Mouse (Mus musculus) macrophage (primary cell): ENCODE measurements around the gene Preb. TPM values are rescaled to one million over a fixed set of nuclear protein-coding genes. Genes with fewer than 3 reads are reported as not detected.

Experiments
- H3K27ac ChIP-seq: fragments of 350-480 bp; formaldehyde crosslinking; 2 replicates; pipeline ENCODE4 v1.9.0; 2021
- H3K36me3 ChIP-seq: fragments of 350-480 bp; formaldehyde crosslinking; 2 replicates; pipeline ENCODE4 v1.9.0; 2021; ENCODE audit errors: inconsistent target
- H3K4me3 ChIP-seq: fragments of 350-480 bp; formaldehyde crosslinking; 2 replicates; pipeline ENCODE4 v1.9.0; 2021; ENCODE audit errors: inconsistent target
- H3K79me2 ChIP-seq: fragments of 350-480 bp; formaldehyde crosslinking; 2 replicates; pipeline ENCODE4 v1.9.0; 2021; ENCODE audit errors: inconsistent target
- WGBS: methylation state at CpG from one replicate; pipeline ENCODE4 v1.1.7; 2026; ENCODE audit warnings: inconsistent platforms; ENCODE audit not compliant: missing documents; 5-methylcytosine and 5-hydroxymethylcytosine counted together
- polyA plus RNA-seq: library from polyadenylated mRNA; stranded (reverse); fragments of 250-400 nt; gene quantifications from 3 replicates; pipeline ENCODE4 v1.2.4, GENCODE M21; 2018; ENCODE audit warnings: inconsistent platforms

Preb gene
- polyA plus RNA-seq, 1 experiment from 2014 or later: 71.0 TPM

DNA sequence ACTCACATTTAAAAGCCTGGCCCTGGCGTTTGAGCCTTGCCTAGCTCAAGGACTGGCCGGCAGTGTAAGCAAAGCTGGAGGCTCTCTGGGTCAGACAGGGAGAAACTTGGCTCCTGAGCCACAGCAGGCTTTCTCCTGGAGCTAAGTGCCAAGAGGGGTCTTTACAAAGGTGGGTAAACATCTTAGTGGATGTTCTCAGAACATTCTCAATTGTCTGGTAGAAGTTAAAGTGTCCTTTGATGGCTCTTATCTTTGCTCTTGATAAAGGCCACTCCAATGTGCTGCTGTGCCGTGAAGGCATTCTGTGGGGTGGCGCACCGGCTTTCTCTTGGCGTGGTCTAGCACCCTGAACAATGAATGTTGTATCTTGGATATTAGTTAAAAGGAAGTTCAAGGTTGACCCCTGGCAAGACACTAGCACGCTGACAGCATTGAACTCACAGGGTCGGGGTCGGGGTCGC lies 37.5 kb downstream of the Preb start:
- H3K27ac ChIP-seq: no peak overlapping the region
- no peak overlapping the region for H3K4me3 ChIP-seq
- WGBS: 77% methylated on average over 9 of the region's 10 CpGs
- H3K79me2 ChIP-seq: peaks cover 16% of the 10 kb centered on the region; the same call in 1 of the 2 replicates
- H3K36me3 ChIP-seq: peaks cover 24% of the 10 kb centered on the region; the same call in 1 of the 2 replicates

DNA sequence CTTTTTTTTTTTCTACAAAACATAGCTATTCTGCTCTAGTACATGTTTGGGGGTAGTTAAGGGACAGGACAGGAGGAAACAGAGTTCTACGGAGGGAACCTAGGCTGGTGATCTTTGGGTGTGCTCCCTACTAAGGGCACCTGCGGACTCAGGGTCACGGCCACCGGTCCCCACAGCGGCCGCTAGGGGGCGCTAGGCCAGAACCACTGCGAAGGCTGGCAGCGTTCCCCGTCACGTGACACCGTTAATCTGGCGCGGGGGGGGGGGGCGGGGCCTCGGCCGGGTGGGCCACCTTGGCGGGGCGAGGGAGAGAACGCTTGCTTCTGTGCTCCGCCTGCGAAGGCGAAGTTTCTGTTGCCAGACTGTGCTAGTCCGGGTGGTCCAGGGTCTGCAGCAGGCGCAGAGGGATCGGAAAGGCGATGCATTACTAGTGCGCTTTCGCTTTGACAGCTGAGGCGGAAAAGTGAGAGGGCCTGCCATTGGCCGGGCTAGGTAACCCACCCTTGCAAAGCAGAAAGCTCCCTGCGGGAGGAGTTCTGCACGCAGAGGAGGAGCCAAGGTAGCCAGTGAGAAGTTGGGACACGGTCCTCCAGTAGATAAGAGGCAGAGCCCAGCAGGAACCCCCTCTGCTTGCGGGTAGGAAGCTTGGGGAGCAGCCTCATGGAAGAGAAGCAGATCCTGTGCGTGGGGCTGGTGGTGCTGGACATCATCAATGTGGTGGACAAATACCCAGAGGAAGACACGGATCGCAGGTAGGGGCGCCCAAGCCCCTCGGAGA lies 38.7 kb downstream of the Preb start, which contains the start of gene Khk:
TSS of gene Khk (plus strand) at position 176 of the 778 bp plus-strand sequence.
- Histone ChIP-seq H3K79me2 (peaks cover 23% of the 10 kb centered on the region; the same call in 1 of the 2 replicates), H3K36me3 (peaks cover 26% of the 10 kb centered on the region; the same call in 1 of the 2 replicates)
- under 1% methylated on average over 40 of the region's 40 CpGs for WGBS

DNA sequence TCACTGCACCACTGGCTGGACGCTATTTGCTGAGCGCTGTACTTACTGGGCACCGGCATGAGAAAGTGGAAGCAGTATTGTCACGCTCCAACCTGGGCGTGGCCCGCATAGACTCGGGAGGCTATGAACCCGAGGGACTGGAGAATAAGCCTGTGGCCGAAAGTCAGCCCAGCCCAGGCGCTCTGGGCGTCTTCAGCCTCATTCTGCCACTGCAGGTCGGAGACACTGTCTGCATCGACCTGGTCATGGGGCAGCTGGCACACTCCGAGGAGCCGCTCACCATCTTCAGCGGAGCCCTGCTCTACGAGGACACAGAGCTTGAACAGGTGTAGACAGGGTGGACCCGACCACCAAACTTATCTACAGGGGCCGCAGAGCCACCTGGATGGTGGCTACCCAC lies 39.5 kb downstream of the Preb start:
- no peak overlapping the region for H3K4me3 ChIP-seq
- no peak overlapping the region for H3K27ac ChIP-seq
- peaks cover 26% of the 10 kb centered on the region; the same call in 1 of the 2 replicates for H3K36me3 ChIP-seq

More for the DNA sequence above, 38.7 kb downstream of the Preb start, which contains the start of gene Khk:
- Histone ChIP-seq H3K27ac (peak within 1 kb of the TSS; percentile 64), H3K4me3 (peak within 1 kb of the TSS; percentile 56)

DNA sequence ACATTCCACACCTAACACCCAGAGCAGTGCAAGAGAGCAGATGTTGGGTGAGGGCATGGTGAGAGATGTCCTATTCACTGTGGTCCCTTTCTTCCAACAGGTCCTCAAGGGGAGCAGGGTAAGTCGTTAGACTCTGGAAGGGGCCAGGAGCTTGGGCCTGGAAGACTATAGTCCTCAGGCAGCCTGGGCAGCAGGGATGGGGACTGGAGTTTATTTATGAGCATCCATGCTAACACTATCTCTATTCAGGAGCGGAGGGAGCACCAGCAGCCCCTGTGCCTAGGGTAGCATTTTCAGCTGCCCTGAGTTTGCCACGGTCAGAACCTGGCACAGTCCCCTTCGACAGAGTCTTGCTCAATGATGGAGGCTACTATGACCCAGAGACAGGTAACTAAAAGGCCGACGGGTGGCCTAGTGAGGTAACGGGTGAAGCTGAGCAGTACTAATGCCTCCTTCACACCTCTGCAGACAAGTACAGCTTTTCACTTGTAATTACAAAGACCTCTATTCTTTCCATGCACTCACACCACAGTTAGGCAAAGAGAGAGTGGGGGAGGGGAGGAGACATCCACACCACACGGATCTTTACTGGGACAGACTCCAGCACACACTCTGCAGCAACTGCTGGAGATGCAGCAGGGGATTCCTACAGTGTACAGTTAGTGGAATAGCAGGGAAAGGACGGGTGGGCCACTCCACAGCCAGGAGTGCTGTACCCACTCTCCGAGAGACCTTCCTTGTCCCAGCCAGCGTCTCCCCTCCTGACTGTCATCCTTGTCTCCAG lies 40.1 kb downstream of the Preb start:
- Histone ChIP-seq H3K4me3 (no peak overlapping the region), H3K36me3 (peaks cover 26% of the 10 kb centered on the region; the same call in 1 of the 2 replicates), H3K79me2 (peaks cover 26% of the 10 kb centered on the region), H3K27ac (no peak overlapping the region)
- 81% methylated on average over 7 of the region's 11 CpGs for WGBS

More for the DNA sequence above, 39.5 kb downstream of the Preb start:
- peaks cover 23% of the 10 kb centered on the region; the same call in 1 of the 2 replicates for H3K79me2 ChIP-seq
- WGBS: 80% methylated on average over 18 of the region's 19 CpGs

DNA sequence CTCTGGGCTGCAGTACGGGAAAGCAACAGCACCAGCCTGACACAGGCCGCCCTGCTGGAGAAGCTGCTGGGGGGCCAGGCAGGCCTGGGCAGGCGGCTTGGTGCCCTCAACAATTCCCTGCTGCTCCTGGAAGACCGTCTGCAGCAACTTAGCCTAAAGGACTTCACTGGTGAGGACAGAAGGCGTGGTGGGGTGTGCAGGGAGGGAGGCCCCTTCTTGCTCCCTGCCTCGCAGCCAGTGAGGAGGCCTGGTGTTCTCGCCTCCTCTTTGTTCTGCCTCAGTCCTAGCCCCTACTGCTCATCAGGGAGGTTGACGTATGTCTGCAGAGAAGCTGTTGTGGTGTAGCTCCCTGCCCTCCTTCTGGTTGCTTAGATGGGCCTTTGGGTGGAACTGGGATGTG lies 41.5 kb downstream of the Preb start:
- 89% methylated on average over 7 of the region's 8 CpGs for WGBS
- Histone ChIP-seq H3K4me3 (no peak overlapping the region), H3K36me3 (peaks cover 26% of the 10 kb centered on the region; the same call in 1 of the 2 replicates), H3K79me2 (peaks cover 39% of the 10 kb centered on the region), H3K27ac (no peak overlapping the region)

DNA sequence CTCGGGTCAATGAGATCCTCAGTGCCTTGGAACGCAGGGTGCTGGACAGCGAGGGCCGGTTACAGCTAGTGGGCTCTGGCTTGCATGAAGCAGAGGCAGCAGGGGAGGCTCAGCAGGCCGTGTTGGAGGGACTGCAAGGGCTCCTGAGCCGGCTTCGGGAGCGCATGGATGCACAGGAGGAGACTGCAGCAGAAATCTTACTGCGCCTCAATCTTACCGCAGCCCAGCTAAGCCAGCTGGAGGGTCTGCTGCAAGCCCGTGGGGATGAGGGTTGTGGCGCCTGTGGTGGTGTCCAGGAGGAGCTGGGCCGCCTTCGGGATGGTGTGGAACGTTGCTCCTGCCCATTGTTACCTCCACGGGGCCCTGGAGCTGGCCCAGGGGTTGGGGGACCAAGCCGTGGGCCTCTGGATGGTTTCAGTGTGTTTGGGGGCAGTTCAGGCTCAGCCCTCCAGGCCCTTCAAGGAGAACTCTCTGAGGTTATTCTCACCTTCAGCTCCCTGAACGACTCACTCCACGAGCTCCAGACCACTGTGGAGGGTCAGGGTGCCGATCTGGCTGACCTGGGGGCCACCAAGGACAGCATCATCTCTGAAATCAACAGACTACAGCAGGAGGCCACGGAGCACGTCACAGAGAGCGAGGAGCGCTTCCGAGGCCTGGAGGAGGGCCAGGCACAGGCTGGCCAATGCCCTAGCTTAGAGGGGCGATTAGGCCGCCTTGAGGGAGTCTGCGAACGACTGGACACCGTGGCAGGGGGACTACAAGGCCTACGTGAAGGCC lies 42.1 kb downstream of the Preb start:
- Histone ChIP-seq H3K36me3 (peaks cover 26% of the 10 kb centered on the region; the same call in 1 of the 2 replicates), H3K4me3 (no peak overlapping the region), H3K27ac (no peak overlapping the region), H3K79me2 (peaks cover 44% of the 10 kb centered on the region)
- WGBS: 93% methylated on average over 31 of the region's 31 CpGs

DNA sequence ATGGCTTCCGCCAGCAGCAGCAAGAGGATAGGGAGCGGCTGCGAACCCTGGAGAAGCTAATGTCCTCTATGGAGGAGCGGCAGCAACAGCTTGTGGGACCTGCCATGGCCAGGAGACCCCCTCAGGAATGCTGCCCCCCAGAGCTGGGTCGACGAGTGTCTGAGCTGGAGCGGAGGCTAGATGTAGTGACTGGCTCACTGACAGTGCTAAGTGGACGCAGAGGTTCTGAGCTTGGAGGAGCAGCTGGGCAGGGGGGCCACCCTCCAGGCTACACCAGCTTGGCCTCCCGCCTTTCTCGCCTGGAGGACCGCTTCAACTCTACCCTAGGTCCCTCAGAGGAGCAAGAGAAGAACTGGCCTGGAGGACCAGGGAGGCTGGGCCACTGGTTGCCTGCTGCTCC lies 42.8 kb downstream of the Preb start:
- H3K4me3 ChIP-seq: no peak overlapping the region
- peaks cover 26% of the 10 kb centered on the region; the same call in 1 of the 2 replicates for H3K36me3 ChIP-seq
- H3K79me2 ChIP-seq: peaks cover 44% of the 10 kb centered on the region
- 94% methylated on average over 11 of the region's 11 CpGs for WGBS
- H3K27ac ChIP-seq: peak overlapping the region; percentile 88

DNA sequence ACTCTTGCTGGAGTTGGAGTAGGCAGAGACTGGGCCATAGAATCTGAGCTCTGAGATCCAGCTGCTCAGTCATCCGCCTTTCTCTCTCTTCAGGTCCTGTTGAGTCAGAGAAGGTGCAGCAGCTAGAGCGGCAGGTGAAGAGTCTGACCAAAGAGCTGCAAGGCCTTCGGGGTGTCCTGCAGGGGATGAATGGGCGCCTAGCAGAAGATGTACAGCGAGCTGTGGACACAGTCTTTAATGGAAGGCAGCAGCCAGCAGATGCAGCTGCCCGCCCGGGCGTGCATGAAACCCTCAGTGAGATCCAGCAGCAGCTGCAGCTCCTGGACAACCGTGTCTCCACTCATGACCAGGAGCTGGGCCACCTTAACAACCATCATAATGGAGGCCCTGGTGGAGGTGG lies 43.3 kb downstream of the Preb start:
- Histone ChIP-seq H3K79me2 (peaks cover 44% of the 10 kb centered on the region), H3K27ac (peak overlapping the region; percentile 88), H3K36me3 (peaks cover 26% of the 10 kb centered on the region; the same call in 1 of the 2 replicates), H3K4me3 (no peak overlapping the region)
- WGBS: 93% methylated on average over 9 of the region's 9 CpGs

DNA sequence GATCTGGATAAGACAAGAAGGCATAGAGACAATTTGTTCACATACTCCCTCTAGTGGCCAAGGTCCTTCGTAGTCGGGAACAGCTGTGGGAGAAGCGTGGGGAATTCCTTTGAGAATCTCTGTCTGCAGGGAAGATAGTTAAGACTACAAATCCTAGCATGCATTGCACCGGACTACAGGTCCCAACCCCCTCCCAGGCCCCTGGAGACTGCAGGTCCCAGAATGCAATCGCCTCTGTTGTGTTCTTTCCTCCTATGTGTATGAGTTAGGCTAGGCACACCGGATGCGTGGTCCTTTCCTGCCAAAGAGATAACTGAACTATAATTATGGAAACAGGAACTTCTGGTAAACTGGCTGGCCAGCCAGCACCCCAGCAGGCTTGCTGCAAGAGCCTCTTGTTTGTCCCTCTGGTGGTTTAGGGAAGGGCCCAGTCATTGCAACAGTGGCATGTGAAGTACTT lies 44.2 kb downstream of the Preb start:
- Histone ChIP-seq H3K4me3 (peak overlapping the region; percentile 83; the same call in 1 of the 2 replicates), H3K36me3 (peaks cover 26% of the 10 kb centered on the region; the same call in 1 of the 2 replicates), H3K27ac (peak overlapping the region; percentile 88), H3K79me2 (peaks cover 44% of the 10 kb centered on the region)
- 0% methylated on average over 7 of the region's 7 CpGs for WGBS

DNA sequence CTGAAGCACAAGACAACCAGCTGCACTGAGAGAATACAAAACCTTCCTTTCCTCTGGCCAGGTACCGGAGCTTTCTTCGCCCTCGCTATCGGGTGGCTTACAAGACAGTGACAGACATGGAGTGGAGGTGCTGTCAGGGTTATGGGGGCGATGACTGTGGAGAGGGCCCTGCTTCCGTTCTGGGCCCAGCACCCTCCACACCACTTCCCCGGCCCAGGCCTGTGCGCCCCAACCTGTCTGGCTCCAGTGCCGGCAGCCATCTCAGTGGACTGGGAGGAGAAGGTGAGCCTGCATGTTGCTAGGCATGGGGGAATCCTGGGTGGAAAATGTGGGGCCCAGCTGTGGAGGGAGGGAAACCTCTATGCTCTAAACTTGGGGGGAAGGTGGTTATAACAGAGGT lies 44.7 kb downstream of the Preb start:
- Histone ChIP-seq H3K27ac (peak overlapping the region; percentile 88), H3K36me3 (peaks cover 24% of the 10 kb centered on the region; the same call in 1 of the 2 replicates), H3K79me2 (peaks cover 44% of the 10 kb centered on the region), H3K4me3 (peak overlapping the region; percentile 83)
- WGBS: 11% methylated on average over 9 of the region's 9 CpGs

DNA sequence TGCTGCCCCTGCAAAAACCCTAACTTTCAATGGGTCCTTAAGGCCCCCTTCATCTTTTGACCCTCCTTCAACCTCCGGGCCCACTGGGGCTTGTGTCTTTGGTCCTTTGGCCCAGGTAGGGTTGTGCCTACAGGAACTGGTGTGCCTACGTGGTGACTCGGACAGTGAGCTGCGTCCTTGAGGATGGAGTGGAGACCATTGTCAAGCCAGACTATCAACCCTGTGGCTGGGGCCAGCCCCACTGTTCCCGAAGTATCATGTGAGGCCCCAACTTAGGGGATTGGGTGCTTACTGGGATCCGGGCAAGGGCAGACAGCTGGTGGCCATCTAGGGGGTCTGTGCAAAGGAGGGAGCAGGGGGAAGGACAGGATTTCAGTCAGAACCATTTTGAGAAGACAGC lies 45.3 kb downstream of the Preb start:
- H3K79me2 ChIP-seq: peaks cover 44% of the 10 kb centered on the region
- H3K4me3 ChIP-seq: peak overlapping the region; percentile 83
- H3K27ac ChIP-seq: peak overlapping the region; percentile 88
- 14% methylated on average over 6 of the region's 6 CpGs for WGBS
- H3K36me3 ChIP-seq: peaks cover 18% of the 10 kb centered on the region; the same call in 1 of the 2 replicates

DNA sequence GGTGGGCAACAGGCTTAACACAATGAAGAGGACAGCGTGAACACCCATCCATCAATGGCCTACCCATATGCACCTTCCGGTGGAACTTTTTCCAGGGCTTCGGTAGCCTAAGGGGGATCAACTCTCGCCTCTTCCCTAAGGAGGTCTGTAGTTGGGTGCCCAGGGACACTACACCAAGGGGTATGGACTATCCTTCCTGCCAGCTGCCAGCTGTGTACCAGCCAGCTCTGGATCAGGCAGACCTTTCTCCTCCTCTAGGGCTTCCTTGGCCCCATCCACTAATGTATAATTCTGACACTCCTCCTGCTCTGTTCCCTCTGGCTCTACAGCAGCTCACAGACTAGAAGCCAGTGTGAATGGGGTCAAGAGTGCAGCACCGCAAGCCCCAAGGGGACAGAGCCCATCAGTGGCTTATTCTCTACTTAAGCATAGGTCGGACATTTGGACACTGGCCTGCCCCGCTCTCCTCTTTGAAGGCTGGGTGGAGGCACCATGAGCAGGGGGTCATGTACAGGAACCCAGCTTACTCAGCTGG lies 46.0 kb downstream of the Preb start:
- H3K4me3 ChIP-seq: peak overlapping the region; percentile 83
- peak overlapping the region; percentile 88 for H3K27ac ChIP-seq
- WGBS: 17% methylated on average over 7 of the region's 7 CpGs

DNA sequence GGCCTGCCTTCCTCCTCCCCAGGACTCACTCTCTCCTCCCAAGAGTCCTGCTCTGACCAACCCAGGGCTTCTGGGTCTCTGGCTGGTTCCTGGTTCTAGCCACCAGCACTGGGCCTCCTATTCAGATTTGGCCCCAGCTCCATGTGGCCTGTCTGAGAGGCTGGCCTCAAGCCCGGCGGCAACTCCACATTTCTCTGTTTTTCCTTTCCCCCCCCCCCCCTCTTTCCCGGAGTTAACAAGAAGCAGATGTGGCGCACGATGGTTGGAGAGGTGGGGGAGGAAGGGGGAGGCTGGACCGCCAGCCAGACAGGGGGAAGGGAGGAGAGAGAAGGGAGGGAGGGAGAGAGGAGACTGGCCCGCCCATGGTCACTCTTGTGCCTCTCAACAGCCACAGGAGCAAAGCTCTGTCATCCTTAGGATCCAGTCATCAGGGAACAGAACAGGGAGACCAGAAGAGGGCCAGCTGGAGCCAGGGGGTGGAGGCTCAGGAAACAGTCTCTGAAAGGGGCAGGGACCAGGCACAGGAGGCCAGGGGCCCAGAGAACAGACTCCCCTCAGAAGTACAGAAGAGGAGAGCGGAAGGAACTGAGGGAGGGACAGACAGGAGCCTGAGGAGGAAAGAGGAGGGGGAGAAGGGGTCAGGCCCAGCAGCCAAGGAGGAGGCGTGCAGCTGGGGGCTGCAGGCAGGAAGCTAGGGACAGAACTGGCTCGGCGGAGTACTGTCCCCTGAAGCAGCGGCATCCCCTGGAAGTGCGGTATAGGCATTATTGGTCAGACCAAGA lies 46.9 kb downstream of the Preb start, which contains the start of gene Emilin1:
TSS of gene Emilin1 (plus strand) at position 343 of the 782 bp plus-strand sequence.
- H3K36me3 ChIP-seq: peaks cover 6% of the 10 kb centered on the region; the same call in 1 of the 2 replicates
- H3K27ac ChIP-seq: peak within 1 kb of the TSS; percentile 88
- peak within 1 kb of the TSS; percentile 83 for H3K4me3 ChIP-seq
- peaks cover 34% of the 10 kb centered on the region for H3K79me2 ChIP-seq
- 4% methylated on average over 13 of the region's 13 CpGs for WGBS

More for the DNA sequence above, 46.0 kb downstream of the Preb start:
- Histone ChIP-seq H3K79me2 (peaks cover 43% of the 10 kb centered on the region), H3K36me3 (peaks cover 13% of the 10 kb centered on the region; the same call in 1 of the 2 replicates)
